Mouse (Mus musculus): Measurements from ENCODE around the gene Uba5.

Gene Uba5

DNA sequence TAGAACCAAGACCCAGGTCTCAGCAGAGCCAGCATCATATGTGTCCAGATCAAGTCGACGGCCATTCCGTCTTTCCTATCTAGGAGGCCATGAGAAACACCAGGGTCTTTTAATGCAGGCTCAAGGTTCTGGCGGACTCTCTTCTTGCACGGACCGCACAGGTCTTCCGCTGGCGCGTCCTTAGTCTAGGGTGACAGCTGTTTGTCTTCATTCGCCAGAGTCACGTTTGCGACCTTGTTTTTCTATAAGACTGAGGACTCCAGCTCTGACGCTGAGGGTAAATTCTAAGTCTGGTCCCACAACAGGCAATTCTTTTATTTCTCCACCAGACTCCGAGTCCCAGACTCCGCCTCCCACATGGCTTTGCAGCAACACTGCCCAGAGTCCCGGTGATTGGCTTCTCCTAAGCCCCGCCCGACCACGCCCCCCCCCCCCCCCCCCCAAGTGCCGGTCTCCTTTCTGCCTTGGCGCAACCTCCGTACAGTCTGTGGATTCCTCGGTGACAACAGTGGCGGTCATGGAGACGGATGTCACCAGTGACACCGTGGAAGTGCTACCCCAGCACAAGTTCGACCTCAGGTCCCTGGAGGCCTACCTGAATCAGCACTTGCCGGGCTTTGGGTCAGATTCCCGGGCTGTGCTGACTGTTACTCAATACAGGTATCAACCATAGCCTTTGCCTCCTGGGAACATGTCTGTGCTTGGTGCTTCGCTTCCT, 469 bp upstream of the Uba5 start, which contains the start of gene Acad11:
TSS of gene Acad11 (plus strand) at position 134 of the 718 bp plus-strand sequence.
- peak; percentile 94 for DNase-seq (ENCODE audit: low read depth)

DNA sequence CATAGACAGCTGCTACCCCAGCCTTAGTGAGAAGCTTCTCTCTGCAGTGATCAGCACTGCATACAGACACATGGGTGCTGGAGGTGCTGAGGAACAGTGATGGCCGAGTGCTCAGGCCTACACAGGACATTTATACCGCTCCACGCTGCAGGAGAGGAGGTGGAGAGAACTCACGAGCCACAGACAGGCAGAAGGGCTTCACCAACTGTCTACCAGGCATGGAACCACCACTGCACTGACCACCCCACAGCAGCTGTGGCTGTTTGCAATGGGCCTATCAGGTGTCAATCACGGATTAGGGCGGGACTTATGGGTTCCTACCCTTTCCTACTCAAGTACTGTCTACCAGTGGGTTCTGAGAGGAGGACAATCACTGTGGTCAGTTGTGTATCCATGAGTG, 11.9 kb downstream of the Uba5 start:
- DNase-seq (ENCODE audit: low read depth) = no peak

DNA sequence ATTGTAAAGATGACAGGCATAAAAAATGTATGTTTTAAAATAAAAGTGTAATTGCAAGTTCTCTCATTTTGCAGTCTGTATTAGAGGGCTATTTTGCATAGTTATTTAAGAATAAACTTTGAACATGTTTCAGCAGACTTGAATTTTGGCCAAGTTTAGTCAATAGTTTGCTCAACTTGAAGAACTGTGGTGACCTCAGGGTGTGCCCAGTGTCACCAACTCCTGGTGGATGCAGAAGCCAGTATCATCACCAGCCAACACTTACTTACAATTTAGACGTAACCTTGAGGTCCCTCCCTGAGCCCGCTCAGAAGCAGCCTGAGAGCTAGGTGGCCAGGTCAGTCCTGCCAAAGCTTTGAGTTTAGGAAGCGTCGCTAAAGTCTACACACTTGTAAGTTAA, 19.3 kb downstream of the Uba5 start:
- no peak for DNase-seq (ENCODE audit: low read depth)

DNA sequence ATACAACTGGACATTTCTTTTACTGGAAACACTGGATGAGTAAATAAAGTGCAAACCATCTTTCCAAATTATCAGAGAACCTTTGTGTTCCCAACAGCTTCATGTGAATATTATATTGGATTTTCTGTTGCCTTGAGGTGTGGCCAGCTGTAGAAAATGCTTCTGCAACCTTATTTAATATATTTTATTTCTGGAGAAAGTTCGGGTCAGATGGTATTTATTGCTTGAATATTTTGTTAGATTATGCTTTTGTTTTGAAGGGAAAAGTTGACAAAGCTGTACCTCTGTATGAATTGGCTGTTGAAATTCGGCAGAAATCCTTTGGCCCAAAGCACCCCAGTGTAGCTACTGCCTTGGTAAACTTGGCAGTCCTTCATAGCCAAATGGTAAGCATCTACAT, 22.6 kb downstream of the Uba5 start, which contains the start of gene Gm28305:
TSS of gene Gm28305 (plus strand) at position 301 of the 400 bp plus-strand sequence.
- DNase-seq (ENCODE audit: low read depth) = no peak

DNA sequence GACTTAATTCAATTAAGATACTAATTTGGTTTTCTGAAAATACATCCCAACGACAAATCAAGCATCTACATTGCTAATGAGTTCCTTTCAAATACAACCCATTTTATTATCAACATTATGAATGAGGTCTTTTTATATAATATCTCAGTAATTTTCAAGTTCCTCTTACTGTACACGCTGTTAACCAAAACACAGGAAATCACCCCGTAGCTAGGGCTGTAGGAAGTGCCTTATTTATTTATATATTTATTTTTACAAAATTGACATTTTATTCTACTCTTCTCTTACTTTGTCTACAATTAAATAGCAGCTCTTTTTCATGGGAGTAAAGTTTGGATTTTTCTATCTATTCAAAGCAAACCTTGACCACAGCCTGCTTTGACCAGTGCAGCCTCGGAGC, 23.2 kb downstream of the Uba5 start:
- DNase-seq (ENCODE audit: low read depth) = no peak

DNA sequence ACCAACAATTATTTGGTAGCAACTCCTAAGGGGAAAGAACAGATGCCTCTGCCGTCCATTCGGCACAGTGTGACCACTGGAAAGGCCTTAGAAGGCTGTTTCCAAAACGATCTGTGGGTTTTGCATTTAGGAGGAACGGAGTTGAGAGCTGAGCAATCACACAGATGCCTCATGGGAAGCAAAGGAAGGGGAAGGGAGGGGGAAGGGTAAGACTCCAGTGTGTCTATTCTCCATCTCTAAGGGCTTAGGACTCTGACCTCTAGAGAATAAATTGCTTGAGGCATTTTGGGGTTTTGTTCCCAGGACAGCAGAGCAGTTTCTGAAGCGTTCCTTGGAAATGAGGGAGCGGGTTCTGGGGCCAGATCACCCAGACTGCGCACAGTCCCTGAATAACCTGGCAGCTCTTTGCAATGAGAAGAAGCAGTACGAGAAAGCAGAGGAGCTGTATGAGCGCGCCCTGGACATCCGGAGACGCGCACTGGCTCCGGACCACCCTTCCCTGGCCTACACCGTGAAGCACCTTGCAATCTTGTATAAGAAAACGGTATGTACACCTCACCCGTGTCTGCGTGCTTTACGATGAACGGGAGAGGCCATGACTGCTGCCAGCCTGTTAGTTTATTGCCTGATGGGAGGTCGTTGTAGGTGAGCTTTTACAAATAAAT, 23.8 kb downstream of the Uba5 start:
- DNase-seq (ENCODE audit: low read depth) = no peak

DNA sequence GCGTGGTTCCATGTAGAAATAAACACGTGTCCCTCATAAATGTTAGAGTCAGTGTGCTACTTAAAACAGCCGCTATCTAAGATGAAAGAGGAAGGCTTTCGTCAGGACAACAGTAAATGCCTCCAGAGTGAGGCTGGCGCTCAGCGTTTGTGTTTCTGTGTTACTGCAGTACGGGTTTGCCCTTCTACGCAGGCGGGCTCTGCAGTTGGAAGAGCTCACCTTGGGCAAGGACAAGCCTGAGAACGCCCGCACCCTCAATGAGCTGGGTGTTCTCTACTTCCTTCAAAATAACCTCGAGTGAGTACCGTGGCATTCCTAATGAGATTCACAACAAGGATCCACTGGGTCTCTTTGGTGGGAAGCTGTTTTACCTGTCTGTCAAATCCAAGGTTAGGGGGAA, 24.7 kb downstream of the Uba5 start:
- no peak for DNase-seq (ENCODE audit: low read depth)

DNA sequence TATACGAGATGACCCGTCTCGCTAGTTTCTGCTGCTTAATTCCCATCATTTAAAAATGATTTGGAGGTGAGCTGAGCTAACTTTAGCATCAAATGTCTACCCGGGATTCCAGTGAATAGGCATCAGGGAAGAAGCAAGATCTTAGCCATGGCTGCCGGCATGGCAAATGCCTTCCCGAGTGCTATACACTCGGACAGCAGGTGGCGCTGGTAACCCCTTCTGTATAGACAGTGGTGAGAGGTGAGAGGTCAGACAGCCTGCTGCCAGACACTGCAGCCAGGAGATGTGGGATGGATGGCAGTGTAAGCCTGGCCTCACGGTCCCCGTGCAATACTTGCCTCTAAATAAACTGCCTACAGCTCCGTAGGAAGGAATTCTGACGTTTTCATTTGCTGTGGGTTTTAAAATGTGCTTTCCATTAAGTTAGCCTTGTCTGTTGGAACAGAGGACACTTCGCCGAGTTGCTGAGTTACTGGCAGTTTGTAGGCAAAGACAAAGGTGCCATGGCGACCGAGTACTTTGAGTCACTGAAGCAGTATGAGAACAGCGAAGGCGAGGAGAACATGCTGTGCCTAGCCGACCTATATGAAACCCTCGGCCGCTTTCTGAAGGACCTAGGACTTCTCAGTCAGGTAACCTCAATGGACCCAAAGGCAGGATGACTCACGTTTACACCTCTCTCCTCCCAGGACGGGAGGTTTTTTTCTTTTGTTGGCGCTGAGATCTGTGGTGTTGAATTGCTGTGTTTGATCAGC, 27.5 kb downstream of the Uba5 start:
- peak; percentile 27 for DNase-seq (ENCODE audit: low read depth)

DNA sequence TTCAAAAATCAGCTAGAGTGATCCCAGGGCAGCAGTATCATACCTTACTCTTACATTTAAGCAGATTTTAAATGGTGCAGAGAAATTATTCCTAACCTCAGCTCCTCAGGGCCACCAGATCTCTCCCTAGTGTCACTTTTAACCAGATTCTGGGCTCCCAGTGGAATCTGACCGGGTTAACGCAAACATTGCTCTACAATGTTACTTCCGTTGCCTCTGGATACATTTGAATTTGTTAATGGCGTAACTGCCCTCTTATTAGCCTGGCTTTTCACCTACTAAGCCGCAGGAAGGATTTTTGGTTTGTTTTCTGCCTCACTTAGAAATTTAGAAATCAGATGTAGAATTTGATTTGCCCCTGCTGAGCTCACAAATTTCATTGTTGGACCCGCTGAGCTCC, 28.2 kb downstream of the Uba5 start:
- DNase-seq (ENCODE audit: low read depth) = no peak

DNA sequence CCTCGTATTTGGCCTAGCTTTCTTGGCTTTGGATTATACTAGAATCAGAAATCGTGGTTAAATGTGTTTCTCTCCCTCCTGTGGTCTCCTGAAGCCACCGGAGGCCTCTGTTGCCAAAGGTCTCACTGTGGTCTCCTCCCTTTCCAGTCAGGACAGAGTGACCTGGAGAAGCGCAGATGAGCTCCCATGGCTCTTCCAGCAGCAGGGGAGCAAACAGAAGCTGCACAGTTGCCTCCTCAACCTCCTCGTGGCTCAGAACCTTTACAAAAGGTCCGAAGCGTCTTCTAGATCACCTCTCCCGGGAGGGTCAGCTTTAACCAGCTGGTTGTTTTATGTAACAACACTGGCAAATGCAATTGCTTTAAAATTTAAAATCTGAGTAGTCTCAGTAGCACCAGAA, 28.7 kb downstream of the Uba5 start:
- DNase-seq (ENCODE audit: low read depth) = no peak

DNA sequence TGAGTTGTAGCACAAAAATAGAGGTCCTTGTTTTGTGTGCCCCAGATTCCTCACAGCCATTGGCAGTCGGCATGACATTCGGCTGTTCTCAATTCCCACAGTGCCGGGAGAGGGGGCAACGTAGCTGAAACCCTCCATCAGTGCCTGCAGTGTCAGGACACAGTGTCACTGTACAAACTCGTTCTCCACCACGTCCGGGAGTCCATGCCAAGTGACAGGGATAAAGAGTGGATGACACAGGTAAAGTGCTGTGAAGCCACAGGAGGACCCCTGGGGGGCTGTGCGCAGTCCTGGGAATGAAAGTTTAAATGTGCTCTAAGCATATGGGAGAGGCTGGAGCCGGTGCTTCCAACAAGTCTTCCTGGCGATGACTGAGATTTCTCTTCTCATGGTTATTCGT, 33.1 kb downstream of the Uba5 start:
- DNase-seq (ENCODE audit: low read depth) = no peak

DNA sequence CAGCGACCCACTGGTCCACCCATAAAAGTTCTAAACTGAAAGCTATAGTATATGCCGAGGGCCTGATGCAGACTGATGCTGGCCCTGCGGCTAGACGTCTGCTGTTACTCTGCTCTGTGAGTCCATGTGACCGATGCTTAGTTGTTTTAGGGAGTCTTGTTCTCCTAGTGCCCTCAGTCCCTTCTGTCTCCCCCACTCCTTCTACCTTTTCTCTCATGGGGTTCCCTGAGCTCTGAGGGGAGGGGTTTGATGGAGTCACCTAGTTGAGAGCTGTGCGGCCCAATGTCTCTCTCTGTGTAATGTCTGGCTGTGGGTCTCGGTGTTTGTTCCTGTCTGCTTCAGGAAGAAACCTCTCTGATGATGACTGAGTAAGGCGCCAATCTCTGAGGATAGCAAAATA, 35.7 kb downstream of the Uba5 start:
- no peak for DNase-seq (ENCODE audit: low read depth)

DNA sequence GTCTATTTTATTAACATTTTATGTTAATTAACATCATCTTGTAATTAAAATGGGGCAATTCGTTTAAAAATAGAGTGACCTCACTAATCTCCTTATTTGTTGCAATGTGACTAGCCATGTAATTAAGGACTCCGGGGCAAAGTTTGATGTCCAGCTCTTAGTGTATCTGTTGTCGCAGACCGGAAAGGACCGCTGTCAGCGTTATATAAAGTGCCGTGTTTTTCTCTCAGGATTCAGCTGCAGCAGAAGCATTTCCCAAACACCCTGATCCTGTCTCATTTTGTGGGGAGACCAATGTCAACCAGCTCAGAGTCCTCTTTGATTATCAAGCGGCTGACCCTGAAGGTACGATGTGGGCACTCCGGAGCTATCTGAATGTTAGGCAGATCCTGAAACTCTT, 41.9 kb downstream of the Uba5 start:
- no peak for DNase-seq (ENCODE audit: low read depth)

DNA sequence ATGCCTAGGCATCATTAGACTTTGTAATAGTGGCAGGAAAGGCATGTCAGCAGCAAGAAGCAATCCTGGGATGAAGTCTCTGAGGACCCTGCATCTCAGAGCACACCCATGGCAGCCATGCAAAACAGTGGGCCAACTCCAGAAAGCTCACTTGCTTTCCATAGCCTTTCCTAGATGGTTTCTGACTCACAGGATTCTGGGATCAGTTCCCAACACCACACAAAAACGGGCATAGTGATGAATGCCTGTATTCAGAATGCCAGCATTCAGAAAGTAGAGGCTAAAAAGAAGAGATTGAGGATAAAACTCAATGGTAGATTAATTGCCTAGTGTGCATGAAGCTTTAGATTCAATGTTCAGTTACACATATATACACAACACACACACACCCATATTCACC, 48.4 kb downstream of the Uba5 start:
- peak; percentile 67 for DNase-seq (ENCODE audit: low read depth)

DNA sequence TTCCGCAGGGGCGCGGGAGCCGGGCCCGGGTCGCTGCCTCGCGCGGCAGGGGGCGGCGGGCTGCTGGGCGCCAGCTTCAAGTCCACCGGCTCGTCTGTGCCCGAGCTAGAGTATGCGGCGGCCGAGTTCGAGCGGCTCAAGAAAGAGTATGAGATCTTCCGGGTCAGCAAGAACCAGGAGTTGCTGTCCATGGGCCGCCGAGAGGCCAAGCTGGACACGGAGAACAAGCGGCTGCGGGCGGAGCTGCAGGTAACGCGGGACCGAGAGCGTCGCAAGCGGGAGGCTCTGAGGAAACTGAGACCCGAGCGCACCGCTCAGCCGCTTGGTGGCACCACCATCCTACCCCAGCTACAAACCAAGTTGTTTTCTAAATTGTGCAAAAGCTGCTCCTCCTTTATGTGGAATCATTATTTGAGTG, 60.0 kb downstream of the Uba5 start:
- DNase-seq (ENCODE audit: low read depth) = peak; percentile 77

DNA sequence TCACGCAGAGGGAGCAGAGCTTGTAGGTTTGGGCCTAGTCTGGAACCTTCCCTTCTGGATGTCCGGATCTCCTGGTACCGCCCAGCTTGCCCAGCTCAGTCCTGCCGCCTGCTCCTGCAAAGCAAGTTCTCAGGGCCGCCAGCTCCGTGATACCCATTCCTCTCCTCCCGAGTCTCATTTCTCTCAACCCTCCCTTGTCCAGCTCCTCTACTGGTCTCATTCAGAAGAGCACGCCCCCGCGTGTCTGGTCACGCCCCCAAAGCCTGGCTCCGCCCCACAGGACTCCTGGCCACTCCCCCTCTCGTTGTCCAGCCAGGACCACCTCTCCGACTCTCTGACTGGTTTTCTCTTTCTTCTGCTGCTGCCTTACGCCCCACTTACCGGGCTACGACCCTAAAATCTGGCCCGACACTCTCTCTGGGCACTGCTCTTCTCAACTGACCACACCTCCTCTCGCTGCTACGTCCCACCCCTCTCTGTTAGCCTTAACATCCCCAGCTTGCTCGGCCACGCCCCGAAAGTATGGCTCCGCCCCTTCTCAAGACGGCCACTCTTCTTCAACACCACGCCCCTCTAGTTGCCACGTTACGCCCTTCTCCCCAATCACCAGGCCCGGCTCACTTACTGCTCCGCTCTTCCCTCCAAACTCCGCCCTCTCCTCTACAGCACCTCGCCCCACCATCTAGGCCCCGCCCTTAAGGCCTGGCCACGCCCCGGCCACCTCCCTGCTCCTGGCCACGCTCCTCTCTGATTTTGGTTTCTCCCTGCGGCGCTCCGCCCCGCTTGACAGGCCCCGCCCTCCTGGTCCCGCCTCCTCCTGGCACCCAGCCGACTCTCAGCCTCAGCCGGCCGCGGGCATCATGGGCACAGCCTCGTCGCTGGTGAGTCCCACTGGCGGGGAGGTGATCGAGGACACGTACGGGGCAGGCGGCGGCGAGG, 60.7 kb downstream of the Uba5 start, which contains the start of gene Nphp3:
TSS of gene Nphp3 (plus strand) at position 624 of the 939 bp plus-strand sequence.
- peak; percentile 99 for DNase-seq (ENCODE audit: low read depth)

DNA sequence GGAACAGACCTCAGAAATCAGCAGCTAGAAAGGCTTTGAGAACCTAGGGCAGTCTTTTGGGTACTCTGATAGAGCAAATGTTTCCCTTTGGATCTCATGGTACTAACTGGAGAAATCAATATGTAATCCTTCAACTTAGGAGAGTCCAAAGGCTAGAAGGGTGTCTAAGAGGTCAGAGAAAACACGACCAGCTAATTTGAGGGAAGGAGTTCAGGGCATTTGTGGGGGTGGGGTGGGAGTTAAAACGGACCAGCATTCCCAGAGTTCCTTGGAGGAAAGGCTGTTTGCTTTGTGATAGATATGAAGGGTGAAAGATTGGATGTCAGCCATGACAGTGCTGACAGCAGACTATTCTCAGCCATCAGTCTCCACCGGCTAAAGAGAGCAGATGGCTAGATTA, 62.3 kb downstream of the Uba5 start:
- no peak for DNase-seq (ENCODE audit: low read depth)
